Mouse (Mus musculus): ENCODE results near the gene Abca2.

DNA sequence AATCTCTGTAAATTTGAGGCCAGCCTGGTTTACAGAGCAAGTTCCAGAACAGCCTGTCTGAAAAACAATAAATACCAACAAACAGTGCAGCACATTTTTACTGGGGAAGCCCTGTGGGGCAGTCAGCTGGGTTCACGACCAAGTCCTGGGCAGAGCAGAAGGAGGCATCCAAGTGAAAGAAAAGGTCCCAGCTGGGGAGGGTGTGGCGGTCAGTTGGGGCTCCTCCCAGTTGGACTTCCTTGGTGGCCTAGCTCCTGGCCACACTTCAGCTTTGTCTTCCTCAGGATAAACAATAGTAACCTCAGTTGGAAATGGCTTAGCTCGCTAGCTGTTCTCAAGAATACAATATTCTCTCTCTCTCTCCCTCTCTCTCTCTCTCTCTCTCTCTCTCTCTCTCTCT is 11.1 kb upstream of the Abca2 start:
- TF ChIP-seq CTCF (conservative IDR thresholded peaks at IDR 0.05; ENCODE audit: insufficient read depth, insufficient read length, low read depth, low read length), result no peak
- TF ChIP-seq POLR2A (IDR thresholded peaks at IDR 0.05; ENCODE audit: low read depth, low read length), result no peak

Data from kidney, adult 2 months (tissue).